Mouse (Mus musculus) adrenal gland, postnatal 4 days (tissue): ENCODE data around the gene Kcnt2. TPM values are rescaled to one million over a fixed set of nuclear protein-coding genes. Genes with fewer than 3 reads are reported as not detected.

Experiments used
- DNase-seq, 2 experiments: peaks; one replicate each; pipeline ENCODE4 v3.0.0; 2021 to 2022; ENCODE audit warnings: low spot score in 2 of 2, mixed read lengths in 2 of 2
- total RNA-seq, 2 experiments: library from RNA; stranded (reverse); gene quantifications; 2 replicates each; pipeline ENCODE4 v1.2.3; 2021

Kcnt2 gene
- total RNA-seq, 2 experiments from 2014 or later = 1.7 to 2.5 TPM

DNA sequence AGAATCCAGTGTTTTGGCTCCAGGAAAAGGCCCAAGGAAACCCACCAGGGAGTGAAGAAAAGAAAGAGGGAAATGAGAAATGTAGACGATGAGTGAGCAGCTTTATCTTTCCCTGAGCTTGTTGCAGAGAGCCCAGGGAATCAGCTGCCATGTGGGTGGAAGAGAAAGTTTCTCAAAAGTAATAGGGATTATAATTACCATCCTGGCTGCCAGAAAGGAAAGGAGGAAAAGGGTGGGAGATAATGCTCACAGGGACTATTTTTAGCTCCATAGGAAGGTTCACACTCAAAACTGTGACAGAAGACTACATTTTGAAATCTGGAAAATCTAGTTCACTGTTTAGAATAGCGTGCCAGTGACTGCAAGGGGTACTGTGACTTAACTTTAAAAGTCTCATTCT, 243.9 kb downstream of the Kcnt2 start:
- DNase-seq = no peak

DNA sequence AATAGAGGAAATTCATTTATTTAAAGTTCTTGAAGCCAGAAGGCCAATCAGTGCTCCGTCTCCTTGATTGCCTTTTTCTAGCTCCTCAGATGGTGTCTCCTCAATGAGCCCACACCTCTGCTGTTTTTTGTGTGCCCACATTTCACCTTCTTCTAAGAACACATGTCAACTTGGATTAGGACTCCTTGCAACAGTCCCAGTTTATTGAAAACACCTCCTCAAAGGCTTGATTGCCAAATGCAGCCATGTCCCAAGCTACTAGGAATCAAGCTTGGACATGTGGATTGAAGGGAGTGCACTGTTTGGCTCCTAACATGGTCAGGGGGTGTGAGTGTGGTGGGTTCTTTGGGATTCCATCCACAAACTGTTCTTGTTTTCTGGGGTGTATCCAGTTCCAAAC, 245.4 kb downstream of the Kcnt2 start:
- DNase-seq = no peak

GRCm38 (mm10) chr1:140492237-140492636, 246.3 kb downstream of the Kcnt2 start:
- no peak for DNase-seq

- DNase-seq = no peak
Measured at GRCm38 (mm10) chr1:140513451-140513850, 267.5 kb downstream of the Kcnt2 start.

GRCm38 (mm10) chr1:140531285-140531908, 285.4 kb downstream of the Kcnt2 start:
- DNase-seq = no peak

DNA sequence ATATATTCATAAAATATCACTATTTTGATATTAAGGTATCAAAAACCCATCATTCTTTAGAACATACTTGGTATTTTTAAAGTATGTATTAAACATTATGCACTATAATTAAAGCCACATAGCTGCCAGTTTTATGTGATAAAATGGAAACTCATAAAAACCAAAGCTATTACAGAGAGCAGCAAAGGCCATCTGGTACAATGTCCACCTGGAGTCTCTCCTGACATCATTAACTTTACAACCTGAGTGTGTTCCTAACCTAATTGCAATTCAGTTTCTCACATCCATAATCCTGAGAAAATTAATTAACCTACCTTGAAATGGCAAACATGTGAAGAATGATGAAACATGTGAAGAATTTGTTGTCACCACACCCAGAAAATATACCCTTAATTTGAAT, 288.9 kb downstream of the Kcnt2 start:
- DNase-seq = no peak

DNA sequence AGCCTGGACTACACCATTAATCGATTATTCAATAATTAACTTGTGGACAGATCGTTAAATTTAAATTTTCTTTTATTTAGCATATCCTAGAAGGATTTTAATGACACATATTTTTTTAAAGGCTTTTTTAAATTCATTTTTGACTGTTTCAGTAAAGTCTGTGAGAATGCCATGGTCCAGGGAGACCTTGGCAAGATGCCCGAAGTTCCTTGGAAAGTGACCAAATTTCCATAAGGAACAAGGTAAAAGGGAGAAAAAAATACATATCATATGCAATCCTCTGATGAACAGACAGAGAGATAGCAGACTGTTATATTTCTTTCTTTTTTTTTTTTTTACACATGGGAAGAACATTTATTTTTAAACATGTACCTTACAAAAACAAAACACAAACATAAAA, 296.1 kb downstream of the Kcnt2 start:
- DNase-seq = no peak

GRCm38 (mm10) chr1:140548711-140549110, 302.8 kb downstream of the Kcnt2 start:
- DNase-seq = no peak

GRCm38 (mm10) chr1:140560801-140561200, 314.8 kb downstream of the Kcnt2 start:
- no peak for DNase-seq

DNA sequence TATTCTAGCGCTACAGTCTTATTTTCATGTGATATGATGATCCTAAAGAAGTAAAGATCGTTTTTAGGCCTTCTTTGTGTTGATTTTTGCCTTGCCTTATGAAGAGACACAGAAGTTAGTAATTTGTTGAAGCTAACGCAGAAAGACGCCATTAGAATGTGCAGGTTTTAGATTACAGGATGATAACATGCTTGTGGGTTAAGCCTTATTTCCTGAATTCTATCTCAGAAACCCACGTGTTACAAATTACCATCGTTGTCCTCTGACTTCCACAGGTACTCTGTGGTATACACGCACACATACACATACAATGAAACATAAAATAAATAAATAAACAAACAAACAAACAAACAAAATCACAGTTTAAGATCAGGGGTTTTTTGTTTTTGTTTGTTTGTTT, 326.2 kb downstream of the Kcnt2 start:
- no peak for DNase-seq

DNA sequence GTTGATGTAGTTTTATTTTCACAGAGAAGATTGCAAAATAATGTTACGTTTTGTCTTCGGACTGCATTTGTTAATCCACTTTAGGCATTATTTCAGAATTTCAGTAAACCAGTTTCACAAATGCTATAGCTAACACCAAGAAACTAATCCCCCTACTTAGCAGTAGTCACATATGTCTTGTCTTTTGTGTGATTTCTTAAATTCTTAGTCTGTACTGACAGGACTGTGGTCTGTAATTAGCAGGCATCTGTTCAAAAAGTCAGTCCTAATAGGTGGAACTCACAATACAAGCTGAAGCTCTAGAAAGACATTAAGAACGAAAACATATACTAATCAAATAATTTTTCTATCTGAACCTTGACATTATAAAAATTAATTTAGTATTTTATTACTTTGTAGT, 332.6 kb downstream of the Kcnt2 start:
- DNase-seq = no peak

- DNase-seq = no peak
Measured at GRCm38 (mm10) chr1:140588302-140588701, 342.3 kb downstream of the Kcnt2 start.

GRCm38 (mm10) chr1:140608765-140609297, 362.9 kb downstream of the Kcnt2 start:
- no peak for DNase-seq

- DNase-seq = no peak
Measured at GRCm38 (mm10) chr1:140613101-140613500, 367.1 kb downstream of the Kcnt2 start.

GRCm38 (mm10) chr1:140614840-140615239, 368.9 kb downstream of the Kcnt2 start:
- no peak for DNase-seq

DNA sequence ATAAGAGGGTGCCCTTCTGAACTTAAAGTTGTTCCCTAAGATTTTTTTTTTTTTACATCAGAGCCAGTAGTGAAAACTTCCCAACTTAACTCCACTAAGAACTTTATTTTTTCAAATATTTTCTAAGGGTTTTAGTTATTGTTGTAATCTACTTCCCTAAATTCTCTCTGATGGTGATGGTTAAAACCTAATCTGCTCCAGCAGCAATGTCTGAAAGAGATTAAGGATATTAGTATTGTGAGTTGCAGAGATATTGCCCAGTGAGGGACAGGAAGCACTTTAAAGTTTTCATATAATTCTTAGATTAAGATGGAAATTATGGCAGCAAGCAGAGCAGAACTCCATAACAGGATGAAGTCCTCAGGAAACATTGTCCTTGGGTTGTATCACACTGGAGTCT, 372.2 kb downstream of the Kcnt2 start:
- no peak for DNase-seq

GRCm38 (mm10) chr1:140624918-140625317, 379.0 kb downstream of the Kcnt2 start:
- DNase-seq = no peak

DNA sequence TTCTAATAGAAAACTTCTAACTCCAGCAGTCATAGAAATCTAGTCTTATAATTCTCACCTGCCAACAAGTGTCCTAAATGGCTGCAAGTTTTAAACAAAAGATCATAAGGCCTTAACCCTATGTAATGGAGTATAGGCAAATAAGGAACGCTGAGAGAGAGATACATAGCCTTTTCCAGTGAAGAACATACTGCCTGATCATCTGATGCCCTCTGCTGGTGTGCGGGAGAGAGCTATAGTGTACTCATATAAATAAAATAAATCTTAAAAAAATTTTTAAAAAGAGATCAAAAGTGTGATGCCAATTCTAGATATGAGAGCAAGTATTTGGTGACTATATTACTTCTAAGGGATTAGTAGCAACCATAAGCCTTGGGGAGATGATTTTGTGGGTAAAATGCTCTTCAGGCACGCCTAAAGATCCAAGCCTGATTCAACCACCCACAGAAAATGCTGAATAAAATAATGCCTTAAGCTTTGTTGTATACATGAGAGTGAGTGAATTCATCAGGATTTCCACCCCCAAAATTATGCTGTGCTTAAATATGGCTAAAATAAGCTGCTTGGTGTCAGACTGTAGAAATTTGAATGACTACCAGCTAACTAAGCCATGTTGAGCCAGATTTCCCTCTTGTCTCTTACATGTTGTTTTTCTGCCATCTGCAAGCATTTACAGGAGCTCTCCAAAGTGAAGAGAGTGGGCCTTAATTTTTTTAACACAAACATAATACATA, 413.8 kb downstream of the Kcnt2 start:
- DNase-seq = no peak

GRCm38 (mm10) chr1:140660751-140661403, 414.9 kb downstream of the Kcnt2 start:
- DNase-seq = no peak

- no peak for DNase-seq
Measured at GRCm38 (mm10) chr1:140661404-140661787, 415.4 kb downstream of the Kcnt2 start.
